Mouse (Mus musculus): Measurements from ENCODE around the gene Olfr1333.

- no peak for TF ChIP-seq CTCF (IDR thresholded peaks at IDR 0.05; ENCODE audit: low read depth, low read length)
- no peak for TF ChIP-seq POLR2A (IDR thresholded peaks at IDR 0.05; ENCODE audit: extremely low read depth, insufficient read depth, low read length)
These were observed 53.6 kb downstream of the Olfr1333 start, which contains the start of gene Olfr1337 for GRCm38 (mm10) chr4:118782486-118782885.
